20 mouse cellular contexts compared by ENCODE assay signal in the genomic region with DNA sequence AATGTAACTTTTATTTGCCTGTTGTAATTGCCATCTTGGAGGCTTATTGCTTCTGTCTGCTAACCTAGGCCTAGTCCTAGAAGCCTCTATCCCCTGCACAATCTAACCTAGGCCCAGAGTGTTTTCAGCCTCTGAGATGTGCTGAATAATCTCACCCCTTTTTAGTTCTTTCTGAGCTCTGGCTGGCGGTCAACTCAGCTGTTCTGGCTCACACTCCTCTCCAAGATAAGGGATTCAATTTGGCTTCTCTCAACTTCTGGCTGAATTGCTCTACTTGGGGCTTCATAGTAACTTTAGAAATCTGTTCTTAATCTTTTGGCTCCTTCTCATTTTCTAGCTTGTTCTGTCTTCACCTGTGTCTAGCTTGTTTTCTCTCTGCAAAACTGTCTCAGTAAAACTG.
"Had no signal": no experiment of that assay in that cellular context is flagged by ENCODE, and none has a peak within 500 bp of the region (broad histone marks: within the 10 kb centered on the region; RNA-seq: fewer than 3 reads in every experiment).

No protein-coding gene starts in this region.

- DNase-seq: kidney, postnatal 10 days; kidney, postnatal 36 days; lung, adult 2 months; lung, postnatal 14 days; lung, postnatal 4 days; midbrain, embryonic 14.5 days; right cerebral cortex, adult 18-20 months; right cerebral cortex, postnatal 14 days; right cerebral cortex, postnatal 4 days; thymus, adult 2 months; thymus, postnatal 14 days; thymus, postnatal 4 days had no signal

- H3K27ac ChIP-seq: kidney, embryonic 15.5 days; limb, embryonic 10.5 days; limb, embryonic 13.5 days; liver, embryonic 12.5 days; liver, embryonic 15.5 days; neural tube, embryonic 12.5 days; neural tube, embryonic 15.5 days; stomach, postnatal 0 days had no signal

- H3K9ac ChIP-seq: kidney, embryonic 15.5 days; limb, embryonic 13.5 days; liver, embryonic 12.5 days; liver, embryonic 15.5 days; neural tube, embryonic 12.5 days; neural tube, embryonic 15.5 days had no signal

- H3K9me3 ChIP-seq: kidney, embryonic 15.5 days; limb, embryonic 10.5 days; limb, embryonic 13.5 days; liver, embryonic 12.5 days; liver, embryonic 15.5 days; neural tube, embryonic 12.5 days; neural tube, embryonic 15.5 days had no signal

- H3K36me3 ChIP-seq: kidney, embryonic 15.5 days; limb, embryonic 10.5 days; limb, embryonic 13.5 days; liver, embryonic 12.5 days; liver, embryonic 15.5 days; neural tube, embryonic 12.5 days; neural tube, embryonic 15.5 days had no signal

- H3K4me3 ChIP-seq: kidney, embryonic 15.5 days; limb, embryonic 10.5 days; limb, embryonic 13.5 days; liver, embryonic 12.5 days; liver, embryonic 15.5 days; neural tube, embryonic 12.5 days; neural tube, embryonic 15.5 days had no signal

- H3K27me3 ChIP-seq: kidney, embryonic 15.5 days; limb, embryonic 13.5 days; liver, embryonic 12.5 days; liver, embryonic 15.5 days; neural tube, embryonic 12.5 days; neural tube, embryonic 15.5 days had no signal

- H3K4me1 ChIP-seq: neural tube, embryonic 12.5 days had no signal
